11 mouse cellular contexts compared by ENCODE assay signal in the genomic region with DNA sequence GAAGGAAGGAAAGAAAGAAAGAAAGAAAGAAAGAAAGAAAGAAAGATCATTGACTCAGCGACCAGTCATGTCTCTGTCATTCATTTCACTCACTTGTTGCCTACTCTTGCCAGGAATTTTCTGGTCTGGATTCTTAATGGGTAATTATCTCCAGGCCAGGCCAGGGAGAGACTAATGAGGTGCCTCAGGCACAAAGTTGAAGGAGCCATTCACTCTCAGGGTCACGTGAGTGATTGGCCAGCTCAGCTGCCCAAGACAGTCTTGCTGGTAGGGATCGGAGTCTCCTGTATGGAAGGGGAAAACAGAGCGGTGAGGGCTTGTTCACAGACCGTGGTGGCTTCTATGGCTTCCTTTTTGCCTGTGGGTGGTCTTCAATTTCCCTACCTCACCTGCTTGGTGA.
"Had no signal": no experiment of that assay in that cellular context is flagged by ENCODE, and none has a peak within 500 bp of the region (broad histone marks: within the 10 kb centered on the region; RNA-seq: fewer than 3 reads in every experiment).

No protein-coding gene starts in this region.

- H3K4me1 ChIP-seq: liver, embryonic 13.5 days; lung, embryonic 15.5 days had no signal

- H3K9me3 ChIP-seq: limb, embryonic 12.5 days; liver, embryonic 13.5 days; lung, embryonic 15.5 days; midbrain, embryonic 13.5 days had no signal

- H3K27ac ChIP-seq: layer of hippocampus, adult 2 months; limb, embryonic 12.5 days; liver, embryonic 13.5 days; lung, embryonic 15.5 days; midbrain, embryonic 13.5 days had no signal

- H3K4me3 ChIP-seq: layer of hippocampus, adult 2 months; limb, embryonic 12.5 days; liver, embryonic 13.5 days; lung, embryonic 15.5 days; midbrain, embryonic 13.5 days had no signal

- H3K9ac ChIP-seq: limb, embryonic 12.5 days; liver, embryonic 13.5 days; liver, postnatal 0 days; lung, embryonic 15.5 days had no signal

- H3K4me2 ChIP-seq: liver, embryonic 13.5 days; lung, embryonic 15.5 days; midbrain, embryonic 13.5 days had no signal

- DNase-seq: kidney, postnatal 10 days; liver; liver, embryonic 13.5 days; liver, postnatal 0 days; right cerebral cortex, adult 18-20 months; right cerebral cortex, postnatal 25 days; thymus, postnatal 36 days had no signal

- H3K36me3 ChIP-seq: limb, embryonic 12.5 days; liver, embryonic 13.5 days; lung, embryonic 15.5 days; midbrain, embryonic 13.5 days had no signal

- ATAC-seq: liver, postnatal 0 days had no signal
